Mouse (Mus musculus) ES-Bruce4 (cell line): ENCODE measurements around the gene Oprm1.

Experiments used
- CTCF ChIP-seq: IDR thresholded peaks from one replicate; pipeline ENCODE4 v1.8.1; 2011; ENCODE audit warnings: low read depth, low read length
- EP300 ChIP-seq: IDR thresholded peaks from 2 replicates; pipeline ENCODE4 v1.6.1; 2011; ENCODE audit warnings: low read depth, low read length; ENCODE audit not compliant: insufficient read depth
- POLR2A ChIP-seq: IDR thresholded peaks from one replicate; pipeline ENCODE4 v1.8.1; 2011; ENCODE audit warnings: low read length; ENCODE audit not compliant: insufficient read depth

DNA sequence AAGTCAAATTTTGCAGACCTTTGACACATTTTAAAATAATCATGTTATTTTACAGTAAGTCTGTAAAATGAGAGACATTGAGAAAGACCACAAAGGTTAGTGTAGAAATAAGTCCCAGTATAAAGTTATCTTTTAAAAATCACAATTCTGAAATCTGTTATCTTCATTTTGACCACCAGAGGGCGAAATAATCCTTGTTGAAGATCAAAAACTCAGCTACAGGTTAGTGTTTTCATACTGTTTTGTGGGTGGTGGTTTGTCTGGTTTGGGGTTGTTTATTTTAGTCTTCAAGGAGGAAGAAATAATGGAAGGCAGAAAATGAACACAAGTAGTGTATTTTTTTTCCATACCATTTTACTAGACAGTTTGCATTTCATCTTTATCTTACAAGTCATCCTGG, 127.2 kb downstream of the Oprm1 start:
- TF ChIP-seq CTCF: no peak
- no peak for TF ChIP-seq EP300
- TF ChIP-seq POLR2A: no peak
